Mouse (Mus musculus) G1E (cell line): ENCODE data around the gene Dhx15. TPM values are rescaled to one million over a fixed set of nuclear protein-coding genes. Genes with fewer than 3 reads are reported as not detected.

ENCODE experiments used
- ATAC-seq: 2 replicates; pipeline ENCODE4 v1.8.0; 2016; ENCODE audit warnings: mild to moderate bottlenecking; ENCODE audit not compliant: insufficient number of reproducible peaks, poor library complexity, low FRiP score, severe bottlenecking; ENCODE audit errors: extremely low read depth
- DNase-seq: peaks from one replicate; pipeline ENCODE4 v3.0.0; 2012; ENCODE audit warnings: low spot score
- H3K27me3 ChIP-seq: 2 replicates; pipeline ENCODE4 v1.6.1; 2012; ENCODE audit warnings: mild to moderate bottlenecking, low read length, inconsistent platforms; ENCODE audit not compliant: insufficient read depth
- H3K36me3 ChIP-seq: replicated peaks from 2 replicates; pipeline ENCODE3; 2012; ENCODE audit warnings: mild to moderate bottlenecking, inconsistent platforms
- H3K4me1 ChIP-seq: 2 replicates; pipeline ENCODE4 v1.6.1; 2012; ENCODE audit warnings: low read depth, low read length, inconsistent platforms, mixed read lengths; ENCODE audit not compliant: insufficient read depth
- H3K4me3 ChIP-seq: 2 replicates; pipeline ENCODE4 v1.5.1; 2012; ENCODE audit warnings: low read depth, mild to moderate bottlenecking, inconsistent platforms, low read length, moderate library complexity, mixed read lengths
- H3K9me3 ChIP-seq: replicated peaks from 2 replicates; pipeline ENCODE4 v1.6.1; 2012; ENCODE audit warnings: inconsistent platforms
- CTCF ChIP-seq: IDR thresholded peaks from 2 replicates; pipeline ENCODE4 v1.5.1; 2012; ENCODE audit warnings: low read depth, low read length, inconsistent platforms, mixed read lengths
- GATA1 ChIP-seq: IDR thresholded peaks from 2 replicates; pipeline ENCODE4 v1.6.1; 2012; ENCODE audit warnings: borderline replicate concordance, low read length, inconsistent platforms, mixed read lengths
- GATA2 ChIP-seq: IDR thresholded peaks from 2 replicates; pipeline ENCODE4 v1.6.1; 2012; ENCODE audit warnings: low read depth, low read length, inconsistent platforms, borderline replicate concordance
- POLR2AphosphoS5 ChIP-seq: IDR thresholded peaks from 2 replicates; pipeline ENCODE4 v1.6.1; 2012; ENCODE audit warnings: low read depth, low read length, inconsistent platforms; ENCODE audit not compliant: insufficient replicate concordance
- TAL1 ChIP-seq: conservative IDR thresholded peaks from 2 replicates; pipeline ENCODE4 v1.6.1; 2012; ENCODE audit warnings: low read depth, low read length, inconsistent platforms, mixed read lengths
- polyA plus RNA-seq: library from polyadenylated mRNA; stranded (reverse); fragments of >175 nt; gene quantifications from 2 replicates; pipeline ENCODE4 v1.2.3, GENCODE M21; 2012
- total RNA-seq, 2 experiments: library from RNA; stranded (forward) in 1 of 2; stranded (reverse) in 1 of 2; fragments of 200-1000 nt in 1 of 2; fragments of >200 nt in 1 of 2; fragmentation: Nextera tagmentation in 1 of 2; gene quantifications; 2 replicates each; pipeline ENCODE4 v1.2.3; 2014 to 2017

Gene Dhx15
- total and polyA plus RNA-seq, 3 experiments = 101 to 303 (median 231) TPM

DNA sequence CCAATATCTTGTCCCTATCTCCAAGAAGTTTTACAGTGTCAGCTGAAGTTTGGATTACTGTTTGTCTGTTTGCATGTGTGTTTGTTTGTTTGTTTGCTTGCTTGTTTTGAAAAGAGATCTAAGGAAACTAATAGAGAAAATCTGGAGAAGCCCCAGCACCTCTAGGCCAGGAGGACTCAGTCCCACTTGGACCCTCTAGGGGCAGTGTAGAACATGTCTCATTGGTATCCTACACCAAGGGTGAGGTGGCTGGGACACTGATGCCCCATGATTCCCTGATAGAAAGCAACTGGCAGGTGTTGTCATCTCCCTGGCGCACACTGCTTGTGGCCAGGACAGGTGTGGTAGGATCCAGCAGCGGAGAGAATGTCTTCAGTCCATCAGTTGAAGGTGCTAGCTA is 70.5 kb downstream of the Dhx15 start:
- Histone ChIP-seq H3K9me3 (peaks cover 10% of the 10 kb centered on the region), H3K4me3 (no peak overlapping the region), H3K27me3 (no peaks in the 10 kb centered on the region), H3K4me1 (no peaks in the 10 kb centered on the region; the same call in 1 of the 2 replicates), H3K36me3 (no peaks in the 10 kb centered on the region)
- ATAC-seq (no peak), DNase-seq (no peak)
- TF ChIP-seq CTCF (no peak), POLR2AphosphoS5 (no peak), TAL1 (no peak), GATA1 (no peak), GATA2 (no peak)

DNA sequence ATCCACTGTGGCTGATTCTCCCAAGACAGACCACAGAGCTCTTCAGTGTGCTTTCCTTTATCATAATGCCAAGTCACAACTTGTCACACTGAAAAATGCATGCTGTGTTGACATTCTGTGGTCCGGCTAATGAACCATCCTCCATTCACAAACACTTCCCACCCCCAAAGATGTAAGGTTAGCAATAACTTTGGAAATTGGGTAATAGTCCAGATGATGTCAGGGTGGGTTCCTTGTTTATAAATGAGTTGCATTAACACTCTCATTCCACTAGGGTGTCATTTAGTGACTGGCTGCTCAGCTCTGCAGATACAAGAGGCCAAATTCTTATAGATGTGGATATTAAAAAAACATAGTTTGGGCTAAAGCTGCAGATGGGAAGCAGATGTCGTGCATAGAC is 71.1 kb downstream of the Dhx15 start:
- H3K9me3 ChIP-seq = peaks cover 15% of the 10 kb centered on the region
- ATAC-seq (no peak), DNase-seq (no peak)
- H3K27me3 ChIP-seq = no peaks in the 10 kb centered on the region
- TF ChIP-seq CTCF (no peak), TAL1 (no peak), GATA2 (no peak), POLR2AphosphoS5 (no peak), GATA1 (no peak)
- H3K4me3 ChIP-seq = no peak overlapping the region
- H3K36me3 ChIP-seq = no peaks in the 10 kb centered on the region
- H3K4me1 ChIP-seq = no peaks in the 10 kb centered on the region; the same call in 1 of the 2 replicates

DNA sequence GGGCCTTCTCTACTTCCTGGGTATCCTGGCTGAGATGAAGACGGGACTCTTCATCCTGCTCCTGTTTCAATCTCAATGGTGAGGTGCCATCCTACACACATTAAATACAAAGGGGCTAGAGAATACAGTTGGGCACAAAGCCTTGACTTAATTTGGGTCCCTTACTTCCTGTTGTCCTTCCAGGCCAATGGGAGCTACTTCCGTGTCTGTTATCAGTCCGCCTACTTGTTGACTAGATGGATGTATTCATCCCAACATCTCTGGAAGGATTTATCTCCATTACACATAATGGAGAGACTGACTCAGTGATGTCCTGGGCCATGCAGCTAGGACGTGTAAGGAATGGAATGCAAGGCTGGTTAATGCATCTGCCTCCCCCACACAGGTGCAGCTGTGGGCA is 72.5 kb downstream of the Dhx15 start:
- Histone ChIP-seq H3K4me3 (no peak overlapping the region), H3K27me3 (no peaks in the 10 kb centered on the region)
- ATAC-seq = no peak

DNA sequence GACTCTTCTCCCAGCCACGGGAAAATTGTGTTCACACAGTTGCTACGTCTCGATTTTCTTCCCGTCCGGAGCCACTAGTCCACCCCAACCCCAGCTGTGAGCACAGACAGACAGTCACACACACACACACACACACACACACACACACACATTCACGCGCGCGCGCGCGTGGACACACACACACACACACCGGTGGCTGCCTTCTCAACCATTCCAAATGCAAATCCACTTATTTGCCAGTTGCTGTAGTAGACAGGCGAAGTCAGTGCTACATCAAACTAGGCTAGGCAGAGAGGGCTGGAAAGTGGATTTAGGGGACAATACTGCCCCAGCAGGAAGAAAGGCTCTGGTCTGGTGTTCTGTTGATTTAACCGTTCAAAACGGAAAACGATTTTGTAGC is 73.9 kb downstream of the Dhx15 start:
- TF ChIP-seq CTCF = no peak
- no peak for TF ChIP-seq GATA1
- no peak for TF ChIP-seq GATA2
- TF ChIP-seq POLR2AphosphoS5 = no peak
- no peak for TF ChIP-seq TAL1
- no peak overlapping the region for H3K4me3 ChIP-seq
- ATAC-seq (no peak), DNase-seq (no peak)
- no peaks in the 10 kb centered on the region for H3K36me3 ChIP-seq
- peaks cover 28% of the 10 kb centered on the region for H3K9me3 ChIP-seq
- H3K27me3 ChIP-seq = no peaks in the 10 kb centered on the region
- no peaks in the 10 kb centered on the region for H3K4me1 ChIP-seq

More for the DNA sequence above, 72.5 kb downstream of the Dhx15 start:
- DNase-seq = no peak
- no peaks in the 10 kb centered on the region; the same call in 1 of the 2 replicates for H3K4me1 ChIP-seq
- H3K36me3 ChIP-seq = no peaks in the 10 kb centered on the region
- peaks cover 28% of the 10 kb centered on the region for H3K9me3 ChIP-seq
- TF ChIP-seq CTCF = no peak
- TF ChIP-seq TAL1 = no peak
- TF ChIP-seq POLR2AphosphoS5 = no peak
- no peak for TF ChIP-seq GATA1

- ATAC-seq = no peak
- H3K9me3 ChIP-seq = peaks cover 28% of the 10 kb centered on the region
- no peaks in the 10 kb centered on the region for H3K36me3 ChIP-seq
- no peak for TF ChIP-seq GATA2
- no peak for TF ChIP-seq GATA1
- TF ChIP-seq TAL1 = no peak
- TF ChIP-seq POLR2AphosphoS5 = no peak
- TF ChIP-seq CTCF = no peak
- no peak for DNase-seq
- no peaks in the 10 kb centered on the region for H3K4me1 ChIP-seq
- H3K4me3 ChIP-seq = no peak overlapping the region; the same call in 1 of the 2 replicates
- no peaks in the 10 kb centered on the region for H3K27me3 ChIP-seq
Measured at GRCm38 (mm10) chr5:52115821-52116317, 74.4 kb downstream of the Dhx15 start.

DNA sequence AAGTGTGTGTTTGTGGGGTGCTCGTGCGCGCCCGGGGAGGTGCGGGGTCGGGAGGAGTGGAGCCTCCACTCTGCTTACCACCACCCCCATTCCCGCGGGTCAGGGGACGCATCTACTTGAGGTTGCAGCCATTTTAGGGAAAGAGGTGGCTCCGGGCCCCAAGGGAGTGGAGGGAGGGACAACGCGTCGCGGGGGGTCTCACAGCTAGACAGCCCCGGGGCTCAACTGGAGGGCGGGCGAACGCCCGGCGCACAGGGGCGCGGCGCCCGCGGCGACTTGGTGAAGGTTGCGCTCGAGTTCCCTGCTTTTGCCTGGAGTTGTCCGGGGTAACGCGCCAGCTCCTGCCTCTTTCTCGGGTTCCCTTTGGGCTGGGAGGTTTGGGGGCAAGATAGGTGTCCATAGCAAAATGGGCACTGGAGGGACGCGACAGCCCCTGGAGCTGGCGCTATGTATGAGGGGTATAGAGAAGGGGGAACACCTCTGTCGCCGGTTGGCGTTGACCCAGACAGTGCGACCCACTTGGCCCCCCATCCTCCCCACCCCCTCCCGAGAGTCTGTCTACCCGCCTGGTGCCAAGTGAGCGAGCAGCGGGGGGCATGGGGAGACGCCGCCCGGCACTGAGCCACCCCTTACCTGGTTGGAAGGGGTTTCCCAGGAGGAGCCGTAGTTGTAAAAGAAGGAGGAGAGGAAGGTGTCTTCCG is 75.4 kb downstream of the Dhx15 start:
- Histone ChIP-seq H3K27me3 (no peaks in the 10 kb centered on the region), H3K4me3 (no peak overlapping the region; the same call in 1 of the 2 replicates), H3K9me3 (peaks cover 28% of the 10 kb centered on the region), H3K4me1 (no peaks in the 10 kb centered on the region), H3K36me3 (no peaks in the 10 kb centered on the region)
- TF ChIP-seq POLR2AphosphoS5 = no peak
- no peak for TF ChIP-seq GATA1
- no peak for TF ChIP-seq GATA2
- TF ChIP-seq CTCF = no peak
- no peak for TF ChIP-seq TAL1
- ATAC-seq (no peak), DNase-seq (no peak)
